ENCODE assay signal across 12 mouse cellular contexts in genomic region chr4:151730037-151730759, GRCm38 (mm10).
DNase-seq lines count a peak whose midpoint lies in the region; ATAC-seq and TF ChIP-seq lines count a peak whose summit lies in the region.
"Had no signal": no experiment of that assay in that cellular context is flagged by ENCODE, and none has a peak within 500 bp of the region (broad histone marks: within the 10 kb centered on the region; RNA-seq: fewer than 3 reads in every experiment).

No protein-coding gene starts in this region.

- peak; percentile 45; the same call in 1 of the 2 replicates for ATAC-seq in forebrain, postnatal 0 days
- no peak for ATAC-seq in kidney, postnatal 0 days (replicated peaks; ENCODE audit: low FRiP score, low read depth)
- no peak for ATAC-seq in kidney, embryonic 14.5 days (ENCODE audit: low FRiP score, low TSS enrichment)
- peak; percentile 89 for ATAC-seq in intestine, embryonic 16.5 days
- peak; percentile 93 for ATAC-seq in megakaryocyte-erythroid progenitor cell, adult 5-6 weeks (replicated peaks; ENCODE audit: low FRiP score, low TSS enrichment, poor library complexity, severe bottlenecking)

- H3K27ac ChIP-seq in forebrain, postnatal 0 days (ENCODE audit: low read depth, low read length) = no peak overlapping the region
- H3K27ac ChIP-seq in forebrain, embryonic 10.5 days = no peak overlapping the region
- H3K27ac ChIP-seq in kidney, postnatal 0 days = no peak overlapping the region
- H3K27ac ChIP-seq in kidney, embryonic 14.5 days (ENCODE audit: low read depth, low read length) = no peak overlapping the region
- H3K27ac ChIP-seq in intestine, embryonic 16.5 days (ENCODE audit: low read length) = no peak overlapping the region
- H3K27ac ChIP-seq: limb, embryonic 13.5 days had no signal

- WGBS in forebrain, postnatal 0 days = 77% methylated on average over 4 of the region's 4 CpGs
- 79% methylated on average over 4 of the region's 4 CpGs for WGBS in forebrain, embryonic 10.5 days
- 51% methylated on average over 4 of the region's 4 CpGs for WGBS in kidney, postnatal 0 days
- WGBS in kidney, embryonic 14.5 days = 61% methylated on average over 4 of the region's 4 CpGs
- WGBS in intestine, embryonic 16.5 days = 66% methylated on average over 4 of the region's 4 CpGs

- no peaks in the 10 kb centered on the region for H3K27me3 ChIP-seq in forebrain, postnatal 0 days (ENCODE audit: insufficient read depth, low read length)
- H3K27me3 ChIP-seq in forebrain, embryonic 10.5 days (ENCODE audit: poor library complexity, severe bottlenecking) = no peaks in the 10 kb centered on the region
- H3K27me3 ChIP-seq in kidney, postnatal 0 days (ENCODE audit: insufficient read depth, low read length) = no peaks in the 10 kb centered on the region
- no peaks in the 10 kb centered on the region for H3K27me3 ChIP-seq in kidney, embryonic 14.5 days (ENCODE audit: control insufficient read depth, insufficient read depth, low read length)
- no peaks in the 10 kb centered on the region for H3K27me3 ChIP-seq in intestine, embryonic 16.5 days (replicated peaks; ENCODE audit: control insufficient read depth, insufficient read depth, low read length)
- H3K27me3 ChIP-seq: limb, embryonic 13.5 days had no signal

- H3K9ac ChIP-seq in forebrain, postnatal 0 days = no peak overlapping the region
- no peak overlapping the region for H3K9ac ChIP-seq in kidney, postnatal 0 days (ENCODE audit: low read depth, low read length)
- no peak overlapping the region for H3K9ac ChIP-seq in kidney, embryonic 14.5 days (ENCODE audit: low read depth, low read length)
- no peak overlapping the region for H3K9ac ChIP-seq in intestine, embryonic 16.5 days (ENCODE audit: low read depth, low read length)
- H3K9ac ChIP-seq: limb, embryonic 13.5 days had no signal

- no peak overlapping the region for H3K4me3 ChIP-seq in forebrain, postnatal 0 days (ENCODE audit: low read depth, low read length)
- no peak overlapping the region for H3K4me3 ChIP-seq in forebrain, embryonic 10.5 days
- no peak overlapping the region for H3K4me3 ChIP-seq in kidney, postnatal 0 days (replicated peaks; ENCODE audit: low read depth, low read length)
- H3K4me3 ChIP-seq in kidney, embryonic 14.5 days (ENCODE audit: low read length) = no peak overlapping the region
- no peak overlapping the region for H3K4me3 ChIP-seq in intestine, embryonic 16.5 days (ENCODE audit: low read length)
- H3K4me3 ChIP-seq: limb, embryonic 13.5 days had no signal

- H3K4me2 ChIP-seq in forebrain, postnatal 0 days (ENCODE audit: low read depth) = no peak overlapping the region
- H3K4me2 ChIP-seq in kidney, postnatal 0 days (ENCODE audit: low read length) = no peak overlapping the region
- no peak overlapping the region for H3K4me2 ChIP-seq in kidney, embryonic 14.5 days (replicated peaks; ENCODE audit: low read depth, low read length)
- H3K4me2 ChIP-seq in intestine, embryonic 16.5 days (ENCODE audit: low read depth, low read length) = no peak overlapping the region
- H3K4me2 ChIP-seq: limb, embryonic 13.5 days had no signal

- H3K4me1 ChIP-seq in forebrain, postnatal 0 days (ENCODE audit: insufficient read depth) = no peaks in the 10 kb centered on the region
- H3K4me1 ChIP-seq in forebrain, embryonic 10.5 days = peaks cover 12% of the 10 kb centered on the region
- H3K4me1 ChIP-seq in kidney, postnatal 0 days (replicated peaks; ENCODE audit: insufficient read depth, low read length) = no peaks in the 10 kb centered on the region; the same call in 1 of the 2 replicates
- 0 out of 2 replicates have a peak, but pooled peaks cover 4% of the 10 kb centered on the region for H3K4me1 ChIP-seq in kidney, embryonic 14.5 days (ENCODE audit: control insufficient read depth, insufficient read depth, low read length)
- H3K4me1 ChIP-seq in intestine, embryonic 16.5 days (ENCODE audit: control insufficient read depth, insufficient read depth, low read length) = no peaks in the 10 kb centered on the region

- DNase-seq in forebrain, postnatal 0 days = no peak
- DNase-seq in forebrain, embryonic 10.5 days (ENCODE audit: extremely low spot score, low spot score) = no peak
- peak; percentile 23 for DNase-seq in kidney, postnatal 0 days (ENCODE audit: low spot score)
- no peak for DNase-seq in left cerebral cortex, adult 9 months (ENCODE audit: low spot score in 2 of 2)
- DNase-seq in frontal cortex, postnatal 10 days (ENCODE audit: low spot score in 2 of 2) = no peak
- DNase-seq: cerebellum, postnatal 25 days; layer of hippocampus, adult 9-11 months; thymus, adult 18-20 months had no signal

- no peaks in the 10 kb centered on the region for H3K36me3 ChIP-seq in forebrain, postnatal 0 days (ENCODE audit: insufficient read depth)
- H3K36me3 ChIP-seq in forebrain, embryonic 10.5 days (replicated peaks) = no peaks in the 10 kb centered on the region
- no peaks in the 10 kb centered on the region for H3K36me3 ChIP-seq in kidney, postnatal 0 days (ENCODE audit: insufficient read depth, low read length)
- no peaks in the 10 kb centered on the region for H3K36me3 ChIP-seq in kidney, embryonic 14.5 days (ENCODE audit: control insufficient read depth, insufficient read depth, low read length)
- no peaks in the 10 kb centered on the region for H3K36me3 ChIP-seq in intestine, embryonic 16.5 days (ENCODE audit: control insufficient read depth, insufficient read depth, low read length)
- H3K36me3 ChIP-seq: limb, embryonic 13.5 days had no signal

- H3K9me3 ChIP-seq in forebrain, postnatal 0 days (ENCODE audit: low read length) = no peaks in the 10 kb centered on the region
- H3K9me3 ChIP-seq in forebrain, embryonic 10.5 days = no peaks in the 10 kb centered on the region
- H3K9me3 ChIP-seq in kidney, postnatal 0 days (replicated peaks; ENCODE audit: low read length) = no peaks in the 10 kb centered on the region
- H3K9me3 ChIP-seq in kidney, embryonic 14.5 days (ENCODE audit: control insufficient read depth, low read length) = no peaks in the 10 kb centered on the region
- H3K9me3 ChIP-seq in intestine, embryonic 16.5 days (ENCODE audit: control insufficient read depth, low read length) = no peaks in the 10 kb centered on the region
- H3K9me3 ChIP-seq: limb, embryonic 13.5 days had no signal

- TF ChIP-seq CTCF in forebrain, postnatal 0 days (IDR thresholded peaks at IDR 0.05; ENCODE audit: low read depth) = no peak
- no peak for TF ChIP-seq CTCF in kidney, postnatal 0 days (IDR thresholded peaks at IDR 0.05; ENCODE audit: low read depth)

Comparison
In these comparisons a context has a peak if more than half of its experiments do, and no peak if none do; other contexts are left out.
1. ATAC-seq: peak in forebrain, postnatal 0 days (single experiment), intestine, embryonic 16.5 days (single experiment) and megakaryocyte-erythroid progenitor cell, adult 5-6 weeks (single experiment); none in kidney, postnatal 0 days (single experiment) and kidney, embryonic 14.5 days (single experiment).